Mouse (Mus musculus) stomach, postnatal 0 days (tissue): ENCODE results near the gene Chrd.

Experiments
- CTCF ChIP-seq: IDR thresholded peaks from 2 replicates; pipeline ENCODE4 v1.5.1; 2016; ENCODE audit warnings: antibody characterized with exemption, low read depth, mild to moderate bottlenecking, moderate library complexity
- EP300 ChIP-seq: optimal IDR thresholded peaks from 2 replicates; pipeline ENCODE3; 2016; ENCODE audit warnings: antibody characterized with exemption

GRCm38 (mm10) chr16:20723247-20723646 lies 9.7 kb upstream of the Chrd start:
- no peak for TF ChIP-seq CTCF
- TF ChIP-seq EP300 = no peak
